Mouse (Mus musculus): ENCODE results near the gene Rad54l2. TPM values are rescaled to one million over a fixed set of nuclear protein-coding genes. Genes with fewer than 3 reads are reported as not detected.

The Rad54l2 gene
- total and polyA plus RNA-seq, 2 experiments from 2014 or later = 4.6 to 25.5 TPM

- no peak for DNase-seq (ENCODE audit: low spot score)
- Histone ChIP-seq H3K27ac (ENCODE audit: low read depth, low read length) (no peak overlapping the region), H3K4me2 (ENCODE audit: low read depth, low read length, poor library complexity, severe bottlenecking) (no peak overlapping the region), H3K27me3 (ENCODE audit: insufficient read depth, low read length) (no peaks in the 10 kb centered on the region), H3K4me3 (ENCODE audit: low read depth, low read length) (no peak overlapping the region), H3K36me3 (ENCODE audit: insufficient read depth, low read length) (peaks cover 18% of the 10 kb centered on the region), H3K9ac (replicated peaks; ENCODE audit: low read length, poor library complexity, severe bottlenecking) (0 out of 2 replicates have a peak overlapping the region, but pooled peaks have one; percentile 4), H3K9me3 (ENCODE audit: low read length) (no peaks in the 10 kb centered on the region), H3K4me1 (ENCODE audit: insufficient read depth, low read length) (peaks cover 6% of the 10 kb centered on the region; the same call in 1 of the 2 replicates)
- WGBS = 88% methylated on average over 8 of the region's 8 CpGs
- no peak for TF ChIP-seq CTCF (IDR thresholded peaks at IDR 0.05)
- no peak for ATAC-seq (ENCODE audit: low FRiP score)
Measured at GRCm38 (mm10) chr9:106688834-106689233, 100.2 kb downstream of the Rad54l2 start.

DNA sequence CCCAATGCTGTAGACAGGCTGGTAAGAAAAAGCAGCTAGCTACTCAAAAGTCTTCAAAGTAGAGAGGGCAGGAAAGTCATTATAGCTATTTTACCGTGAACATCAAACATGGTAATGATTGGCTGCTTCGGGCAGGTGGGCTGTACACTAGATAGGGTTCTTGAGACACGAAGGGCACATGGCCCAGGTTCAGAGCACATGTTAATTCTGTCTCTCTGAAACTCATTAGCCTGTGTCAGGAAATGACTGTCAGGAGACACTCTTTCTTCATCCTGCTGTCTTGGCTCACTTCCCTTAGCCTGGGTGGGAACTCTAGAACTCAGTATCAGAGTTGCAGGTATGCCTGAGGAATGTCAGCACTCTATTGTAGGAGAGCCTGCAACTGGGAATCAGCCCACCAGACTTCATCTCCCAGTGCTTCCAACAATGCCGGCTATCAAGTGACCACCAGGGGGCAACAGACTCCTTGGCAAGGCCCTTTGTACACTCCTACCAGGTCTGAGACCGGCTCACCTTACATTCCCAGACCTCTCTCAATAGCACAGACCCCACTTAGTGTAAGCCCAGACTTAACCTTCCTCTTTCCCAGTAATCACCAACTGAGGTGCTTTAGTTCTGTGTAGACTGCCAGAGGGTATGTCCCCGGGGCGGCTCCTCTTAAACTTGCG lies 101.9 kb downstream of the Rad54l2 start:
- Histone ChIP-seq H3K4me2 (ENCODE audit: low read depth, low read length, poor library complexity, severe bottlenecking) (no peak overlapping the region), H3K27me3 (ENCODE audit: insufficient read depth, low read length) (no peaks in the 10 kb centered on the region), H3K4me1 (ENCODE audit: insufficient read depth, low read length) (peaks cover 6% of the 10 kb centered on the region; the same call in 1 of the 2 replicates), H3K9me3 (ENCODE audit: low read length) (no peaks in the 10 kb centered on the region), H3K27ac (ENCODE audit: low read depth, low read length) (no peak overlapping the region), H3K9ac (replicated peaks; ENCODE audit: low read length, poor library complexity, severe bottlenecking) (no peak overlapping the region), H3K4me3 (ENCODE audit: low read depth, low read length) (no peak overlapping the region), H3K36me3 (ENCODE audit: insufficient read depth, low read length) (peaks cover 7% of the 10 kb centered on the region; the same call in 1 of the 2 replicates)
- WGBS = 35% methylated on average over 8 of the region's 8 CpGs
- ATAC-seq (ENCODE audit: low FRiP score) = peak; percentile 14; the same call in 1 of the 2 replicates
- DNase-seq (ENCODE audit: low spot score) = peak; percentile 81
- peak; percentile 88 for TF ChIP-seq CTCF (IDR thresholded peaks at IDR 0.05)

DNA sequence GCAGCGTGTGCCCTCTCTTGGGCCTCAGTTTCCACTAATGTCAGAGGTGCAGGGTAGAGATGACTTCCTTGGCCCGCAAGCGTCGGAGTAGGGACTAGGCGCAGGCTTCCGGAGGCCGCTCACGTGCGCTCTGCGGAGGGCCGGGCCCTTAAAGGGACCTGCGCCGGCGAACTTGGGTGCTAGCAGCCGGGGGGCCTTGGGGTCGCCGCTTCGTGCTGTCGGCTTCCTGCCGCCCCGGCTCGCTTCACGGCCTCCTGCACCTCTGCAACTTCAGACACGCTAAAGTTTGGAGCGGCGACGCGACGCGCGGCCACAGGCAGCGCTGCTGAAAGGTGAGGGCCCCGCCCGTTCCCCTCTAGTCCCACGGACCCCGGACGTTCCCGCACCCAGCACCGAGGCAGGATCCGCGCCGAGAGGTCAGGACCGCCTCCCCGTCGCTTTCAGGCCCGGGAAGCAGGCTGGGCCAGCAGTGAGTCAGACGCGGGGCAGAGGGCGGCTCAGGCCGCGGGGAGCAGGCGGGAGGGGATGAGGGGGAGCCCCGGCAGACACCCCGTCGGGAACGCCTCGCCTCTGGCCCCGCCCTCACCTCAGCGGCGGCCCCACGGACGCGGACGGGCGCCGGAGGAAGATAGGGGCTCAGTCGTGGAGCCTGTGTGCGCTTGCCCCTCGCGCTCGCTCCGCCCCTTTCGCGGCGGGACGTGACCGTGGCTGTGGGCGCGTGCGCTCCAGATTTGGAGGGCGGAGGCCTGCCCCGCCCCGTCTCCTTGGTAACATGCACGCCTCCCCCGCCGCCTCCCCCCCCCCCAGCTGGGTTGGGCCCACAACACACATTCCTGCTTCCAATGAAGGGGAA lies 103.5 kb downstream of the Rad54l2 start, which contains the start of gene Tex264:
Tex264 (minus strand) TSS at position 679 of the 853 bp plus-strand sequence.
- DNase-seq (ENCODE audit: low spot score) (peak; percentile 84), ATAC-seq (ENCODE audit: low FRiP score) (peak; percentile 86)
- H3K9me3 ChIP-seq (ENCODE audit: low read length) = no peaks in the 10 kb centered on the region
- WGBS = under 1% methylated on average over 66 of the region's 86 CpGs
- peak within 1 kb of the TSS; percentile 47 for H3K27ac ChIP-seq (ENCODE audit: low read depth, low read length)
- no peak for TF ChIP-seq CTCF (IDR thresholded peaks at IDR 0.05)
- H3K9ac ChIP-seq (replicated peaks; ENCODE audit: low read length, poor library complexity, severe bottlenecking) = peak within 1 kb of the TSS; percentile 77
- H3K4me1 ChIP-seq (ENCODE audit: insufficient read depth, low read length) = peaks cover 6% of the 10 kb centered on the region; the same call in 1 of the 2 replicates
- peak within 1 kb of the TSS; percentile 79 for H3K4me2 ChIP-seq (ENCODE audit: low read depth, low read length, poor library complexity, severe bottlenecking)
- peak within 1 kb of the TSS; percentile 87 for H3K4me3 ChIP-seq (ENCODE audit: low read depth, low read length)
- H3K27me3 ChIP-seq (ENCODE audit: insufficient read depth, low read length) = no peaks in the 10 kb centered on the region
- H3K36me3 ChIP-seq (ENCODE audit: insufficient read depth, low read length) = peaks cover 20% of the 10 kb centered on the region

- Histone ChIP-seq H3K9me3 (ENCODE audit: low read length) (no peaks in the 10 kb centered on the region), H3K27me3 (ENCODE audit: insufficient read depth, low read length) (no peaks in the 10 kb centered on the region), H3K36me3 (ENCODE audit: insufficient read depth, low read length) (peaks cover 26% of the 10 kb centered on the region), H3K4me2 (ENCODE audit: low read depth, low read length, poor library complexity, severe bottlenecking) (peak overlapping the region; percentile 79), H3K4me1 (ENCODE audit: insufficient read depth, low read length) (peaks cover 6% of the 10 kb centered on the region; the same call in 1 of the 2 replicates), H3K9ac (replicated peaks; ENCODE audit: low read length, poor library complexity, severe bottlenecking) (peak overlapping the region; percentile 77), H3K4me3 (ENCODE audit: low read depth, low read length) (peak overlapping the region; percentile 87), H3K27ac (ENCODE audit: low read depth, low read length) (no peak overlapping the region)
- DNase-seq (ENCODE audit: low spot score) (no peak), ATAC-seq (ENCODE audit: low FRiP score) (no peak)
- 3% methylated on average over 11 of the region's 14 CpGs for WGBS
- TF ChIP-seq CTCF (IDR thresholded peaks at IDR 0.05) = no peak
Measured at GRCm38 (mm10) chr9:106684918-106685248, 104.1 kb downstream of the Rad54l2 start.

GRCm38 (mm10) chr9:106684093-106684872 lies 104.7 kb downstream of the Rad54l2 start:
- Histone ChIP-seq H3K4me3 (ENCODE audit: low read depth, low read length) (peak overlapping the region; percentile 87), H3K4me2 (ENCODE audit: low read depth, low read length, poor library complexity, severe bottlenecking) (peak overlapping the region; percentile 79), H3K36me3 (ENCODE audit: insufficient read depth, low read length) (peaks cover 31% of the 10 kb centered on the region), H3K27me3 (ENCODE audit: insufficient read depth, low read length) (no peaks in the 10 kb centered on the region), H3K4me1 (ENCODE audit: insufficient read depth, low read length) (peaks cover 6% of the 10 kb centered on the region; the same call in 1 of the 2 replicates), H3K9ac (replicated peaks; ENCODE audit: low read length, poor library complexity, severe bottlenecking) (peak overlapping the region; percentile 77; the same call in 1 of the 2 replicates), H3K9me3 (ENCODE audit: low read length) (no peaks in the 10 kb centered on the region), H3K27ac (ENCODE audit: low read depth, low read length) (no peak overlapping the region)
- DNase-seq (ENCODE audit: low spot score) = no peak
- ATAC-seq (ENCODE audit: low FRiP score) = no peak
- no peak for TF ChIP-seq CTCF (IDR thresholded peaks at IDR 0.05)
- WGBS = 81% methylated on average over 6 of the region's 6 CpGs
